Mouse (Mus musculus) erythroblast, embryonic 14.5 days (primary cell): ENCODE results near the gene Lrrc15.

Experiments
- GATA1 ChIP-seq: IDR thresholded peaks from 2 replicates; pipeline ENCODE4 v1.6.1; 2012; ENCODE audit warnings: low read length, inconsistent platforms, mixed read lengths
- TAL1 ChIP-seq: IDR thresholded peaks from 3 replicates; pipeline ENCODE4 v1.6.1; 2012; ENCODE audit warnings: low read length, inconsistent platforms, mixed read lengths

DNA sequence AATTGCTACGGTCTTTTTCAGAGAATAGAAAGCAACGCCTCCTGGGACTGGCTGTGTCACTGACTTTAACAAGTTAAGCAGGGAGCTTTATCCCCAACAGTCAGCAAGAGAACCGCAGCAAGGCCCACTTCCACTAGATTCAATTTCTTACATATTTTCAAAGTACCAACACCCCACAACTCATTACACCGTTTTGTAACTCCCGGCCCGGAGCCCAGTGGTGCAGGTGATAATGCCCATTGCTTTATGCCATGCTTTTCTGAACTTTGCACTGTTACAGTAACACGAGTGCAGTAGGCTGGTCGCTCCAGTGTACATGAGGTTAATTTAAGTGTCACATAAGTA, 27.1 kb upstream of the Lrrc15 start:
- TF ChIP-seq GATA1 (no peak), TAL1 (no peak)
